Mouse (Mus musculus) hematopoietic stem cell, adult 5-6 weeks (primary cell): ENCODE measurements around the gene Jade3. TPM values are rescaled to one million over a fixed set of nuclear protein-coding genes. Genes with fewer than 3 reads are reported as not detected.

Source experiments
- ATAC-seq, 2 experiments: fragments of 125-278 bp in 1 of 2; replicated peaks in 1 of 2; 2 replicates each; pipeline ENCODE4 v1.8.0; 2016 to 2017; ENCODE audit warnings: inconsistent platforms in 2 of 2, mild to moderate bottlenecking in 2 of 2, moderate number of reproducible peaks in 2 of 2, low read depth in 1 of 2, moderate TSS enrichment in 1 of 2; ENCODE audit not compliant: low FRiP score in 2 of 2, poor library complexity in 2 of 2, severe bottlenecking in 2 of 2, insufficient read depth in 1 of 2, low TSS enrichment in 1 of 2
- total RNA-seq: library from RNA; stranded (forward); fragments of 172-1452, 232-1000 nt; gene quantifications from 2 replicates; pipeline ENCODE4 v1.2.3, GENCODE M21; 2017

Jade3 gene
- total RNA-seq: 14.4 and 15.6 TPM in 2 replicates

- peak; percentile 90 to 91 for ATAC-seq
These were observed at the start of gene Jade3 for GRCm38 (mm10) chrX:20425140-20425838. TSS of gene Jade3 (plus strand) at chrX:20425688.

GRCm38 (mm10) chrX:20379347-20380014 is 46.0 kb upstream of the Jade3 start:
- peak in 1 of 2 experiments; percentile 49; a peak in 3 of 4 replicates for ATAC-seq

- ATAC-seq: no peak
These were observed 43.2 kb upstream of the Jade3 start for GRCm38 (mm10) chrX:20382260-20382659.

GRCm38 (mm10) chrX:20387006-20387405 is 38.5 kb upstream of the Jade3 start:
- ATAC-seq: no peak

GRCm38 (mm10) chrX:20391964-20392363 is 33.5 kb upstream of the Jade3 start:
- ATAC-seq: peak; percentile 42 to 48; a peak in 2 of 4 replicates

- no peak for ATAC-seq
These were observed 32.5 kb upstream of the Jade3 start for GRCm38 (mm10) chrX:20392942-20393341.

- no peak for ATAC-seq
These were observed 21.4 kb upstream of the Jade3 start for GRCm38 (mm10) chrX:20404068-20404467.

GRCm38 (mm10) chrX:20406909-20407308 is 18.6 kb upstream of the Jade3 start:
- ATAC-seq: no peak

GRCm38 (mm10) chrX:20407676-20408075 is 17.8 kb upstream of the Jade3 start:
- no peak for ATAC-seq

- no peak for ATAC-seq
These were observed 14.1 kb upstream of the Jade3 start for GRCm38 (mm10) chrX:20411382-20411781.

- no peak for ATAC-seq
These were observed 13.3 kb upstream of the Jade3 start for GRCm38 (mm10) chrX:20412221-20412620.

- ATAC-seq: no peak
These were observed 10.4 kb upstream of the Jade3 start for GRCm38 (mm10) chrX:20414885-20415622.

- ATAC-seq: no peak
These were observed 7.0 kb upstream of the Jade3 start for GRCm38 (mm10) chrX:20418461-20418860.

- no peak for ATAC-seq
These were observed 6.0 kb upstream of the Jade3 start for GRCm38 (mm10) chrX:20419536-20419935.

- peak; percentile 17 to 44; a peak in 3 of 4 replicates for ATAC-seq
These were observed 456 bp downstream of the Jade3 start for GRCm38 (mm10) chrX:20425839-20426449.

GRCm38 (mm10) chrX:20483213-20483612 is 57.7 kb downstream of the Jade3 start:
- ATAC-seq: no peak

- ATAC-seq: no peak
These were observed 72.2 kb downstream of the Jade3 start for GRCm38 (mm10) chrX:20497682-20498081.
